Mouse (Mus musculus) stomach, embryonic 16.5 days (tissue): ENCODE results near the gene Egfr. TPM values are rescaled to one million over a fixed set of nuclear protein-coding genes. Genes with fewer than 3 reads are reported as not detected.

ENCODE experiments used
- ATAC-seq: fragments of 200-750 bp; cut with Nextera tagmentation; 2 replicates; pipeline ENCODE4 v1.8.0; 2017; ENCODE audit warnings: moderate number of reproducible peaks, moderate TSS enrichment; ENCODE audit not compliant: insufficient read depth, low FRiP score
- H3K27ac ChIP-seq: fragments of 300-500 bp; sonication (generic); 2 replicates; pipeline ENCODE4 v1.5.1; 2014; ENCODE audit warnings: low read length
- H3K27me3 ChIP-seq: fragments of 300-500 bp; sonication (generic); 2 replicates; pipeline ENCODE4 v1.6.1; 2014; ENCODE audit warnings: low read length, control low read depth, mixed read lengths; ENCODE audit not compliant: control insufficient read depth, insufficient read depth
- H3K36me3 ChIP-seq: fragments of 300-500 bp; sonication (generic); 2 replicates; pipeline ENCODE4 v1.6.1; 2014; ENCODE audit warnings: low read length; ENCODE audit not compliant: control insufficient read depth, insufficient read depth
- H3K4me1 ChIP-seq: fragments of 300-500 bp; sonication (generic); 2 replicates; pipeline ENCODE4 v1.6.1; 2014; ENCODE audit warnings: low read length, control low read depth, mixed read lengths; ENCODE audit not compliant: control insufficient read depth, insufficient read depth
- H3K4me2 ChIP-seq: fragments of 300-500 bp; sonication (generic); 2 replicates; pipeline ENCODE4 v1.6.1; 2014; ENCODE audit warnings: low read depth, low read length, mixed read lengths
- H3K4me3 ChIP-seq: fragments of 300-500 bp; sonication (generic); replicated peaks from 2 replicates; pipeline ENCODE4 v1.5.1; 2014; ENCODE audit warnings: mild to moderate bottlenecking, low read length
- H3K9ac ChIP-seq: fragments of 300-500 bp; sonication (generic); 2 replicates; pipeline ENCODE4 v1.6.1; 2014; ENCODE audit warnings: low read length
- H3K9me3 ChIP-seq: fragments of 300-500 bp; sonication (generic); replicated peaks from 2 replicates; pipeline ENCODE4 v1.6.1; 2016; ENCODE audit warnings: low read length, control low read depth; ENCODE audit not compliant: control insufficient read depth
- WGBS: fragments of 180-500 bp; shearing (Covaris S2); extraction: QIAGEN DNeasy Blood & Tissue Kit; methylation state at CpG from one replicate; pipeline ENCODE4 v1.1.7; 2014; 5-methylcytosine and 5-hydroxymethylcytosine counted together
- polyA plus RNA-seq: library from polyadenylated mRNA; unstranded; fragments of >200 nt; fragmentation: Nextera tagmentation; extraction: Ambion mirVana; gene quantifications from 2 replicates; pipeline ENCODE4 v1.2.1, GENCODE M21; 2015

Egfr gene
- polyA plus RNA-seq, 1 experiment from 2014 or later, result 17.0 TPM

DNA sequence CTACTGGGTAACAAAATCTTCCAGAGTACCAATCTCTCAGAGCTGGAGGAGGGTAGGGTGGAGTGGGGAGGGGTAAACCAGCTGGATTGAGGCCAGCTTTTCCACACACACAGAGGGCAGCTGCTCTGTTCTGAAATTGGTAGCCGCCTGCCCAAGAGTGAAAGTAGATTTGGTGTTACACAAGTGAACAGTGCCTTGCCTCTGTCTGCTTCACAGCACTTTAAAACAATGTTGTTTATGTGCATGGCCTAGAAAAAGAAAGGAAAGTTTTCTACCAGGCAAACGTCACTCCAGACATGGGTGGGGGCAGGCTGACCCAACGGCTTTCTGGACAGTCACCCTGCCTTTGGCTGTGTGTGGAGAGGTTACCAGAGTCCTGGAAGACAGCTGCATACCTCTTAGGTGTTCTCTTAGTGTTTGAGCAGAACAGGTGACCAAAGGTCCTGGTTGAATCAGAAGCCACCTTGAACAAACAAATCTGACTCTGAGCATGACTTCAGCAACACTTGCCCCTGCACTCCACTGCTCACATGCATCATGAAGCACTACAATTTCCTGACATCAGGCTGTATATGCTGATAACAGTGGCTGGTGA lies 17.8 kb downstream of the Egfr start:
- H3K4me3 ChIP-seq, result no peak overlapping the region
- peak overlapping the region; percentile 26; the same call in 1 of the 2 replicates for H3K27ac ChIP-seq
- no peaks in the 10 kb centered on the region for H3K27me3 ChIP-seq
- ATAC-seq, result peak; percentile 60; the same call in 1 of the 2 replicates
- H3K4me2 ChIP-seq, result no peak overlapping the region; the same call in 1 of the 2 replicates
- no peaks in the 10 kb centered on the region for H3K36me3 ChIP-seq
- H3K9me3 ChIP-seq, result no peaks in the 10 kb centered on the region
- 25% methylated on average over 3 of the region's 3 CpGs for WGBS
- H3K9ac ChIP-seq, result no peak overlapping the region
- H3K4me1 ChIP-seq, result peaks cover 18% of the 10 kb centered on the region

- WGBS, result 88% methylated on average over 4 of the region's 4 CpGs
Measured at GRCm38 (mm10) chr11:16770966-16771365, 19.0 kb downstream of the Egfr start.

GRCm38 (mm10) chr11:16772717-16773116 lies 20.7 kb downstream of the Egfr start:
- Histone ChIP-seq H3K4me2 (no peak overlapping the region), H3K27ac (no peak overlapping the region), H3K36me3 (no peaks in the 10 kb centered on the region), H3K27me3 (no peaks in the 10 kb centered on the region), H3K9me3 (no peaks in the 10 kb centered on the region), H3K9ac (no peak overlapping the region), H3K4me1 (peaks cover 33% of the 10 kb centered on the region), H3K4me3 (no peak overlapping the region)
- 46% methylated on average over 4 of the region's 4 CpGs for WGBS
- no peak for ATAC-seq

More at GRCm38 (mm10) chr11:16770966-16771365, 19.0 kb downstream of the Egfr start:
- Histone ChIP-seq H3K4me3 (no peak overlapping the region), H3K4me2 (no peak overlapping the region), H3K9ac (no peak overlapping the region), H3K27ac (no peak overlapping the region), H3K9me3 (no peaks in the 10 kb centered on the region), H3K36me3 (no peaks in the 10 kb centered on the region), H3K4me1 (peaks cover 22% of the 10 kb centered on the region), H3K27me3 (no peaks in the 10 kb centered on the region)
- no peak for ATAC-seq

- Histone ChIP-seq H3K36me3 (no peaks in the 10 kb centered on the region), H3K9ac (no peak overlapping the region), H3K4me3 (no peak overlapping the region), H3K27me3 (no peaks in the 10 kb centered on the region), H3K4me1 (peaks cover 27% of the 10 kb centered on the region), H3K27ac (peak overlapping the region; percentile 54), H3K4me2 (no peak overlapping the region), H3K9me3 (no peaks in the 10 kb centered on the region)
- WGBS, result 20% methylated on average over 2 of the region's 2 CpGs
- peak; percentile 77 for ATAC-seq
Measured at GRCm38 (mm10) chr11:16776967-16777366, 25.0 kb downstream of the Egfr start.

DNA sequence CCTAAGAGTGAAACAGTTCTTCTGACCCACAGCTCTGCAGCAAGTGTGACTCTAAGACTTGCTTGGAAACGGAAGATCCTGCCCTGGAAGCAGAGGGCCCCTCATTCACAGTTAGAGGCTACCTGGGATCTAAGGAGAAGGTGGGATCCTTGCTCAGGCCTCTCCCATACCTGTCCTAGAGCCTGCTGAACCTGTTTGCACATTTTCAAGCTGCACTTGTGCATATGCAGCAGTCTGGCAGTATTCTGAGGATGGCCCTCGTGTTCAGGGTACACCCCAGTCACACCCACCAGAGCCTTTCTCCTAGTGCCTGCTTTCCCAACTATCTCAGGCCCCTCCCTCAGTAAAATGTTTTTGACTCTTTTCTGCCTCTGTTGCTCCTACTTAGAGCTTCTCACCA lies 29.6 kb downstream of the Egfr start:
- WGBS, result 49% methylated on average over 2 of the region's 2 CpGs
- Histone ChIP-seq H3K4me2 (no peak overlapping the region), H3K9me3 (no peaks in the 10 kb centered on the region), H3K27ac (peak overlapping the region; percentile 48), H3K36me3 (no peaks in the 10 kb centered on the region), H3K4me3 (no peak overlapping the region), H3K9ac (no peak overlapping the region), H3K4me1 (peaks cover 23% of the 10 kb centered on the region), H3K27me3 (no peaks in the 10 kb centered on the region)
- ATAC-seq, result no peak

GRCm38 (mm10) chr11:16783926-16784659 lies 32.1 kb downstream of the Egfr start:
- Histone ChIP-seq H3K27ac (peak overlapping the region; percentile 11; the same call in 1 of the 2 replicates), H3K4me3 (no peak overlapping the region), H3K4me1 (peaks cover 16% of the 10 kb centered on the region), H3K9ac (no peak overlapping the region), H3K36me3 (no peaks in the 10 kb centered on the region), H3K9me3 (no peaks in the 10 kb centered on the region), H3K4me2 (no peak overlapping the region), H3K27me3 (no peaks in the 10 kb centered on the region)
- WGBS, result 52% methylated on average over 8 of the region's 8 CpGs
- ATAC-seq, result no peak

GRCm38 (mm10) chr11:16792638-16793585 lies 40.9 kb downstream of the Egfr start:
- Histone ChIP-seq H3K4me2 (no peak overlapping the region), H3K4me1 (peaks cover 38% of the 10 kb centered on the region), H3K27ac (peak overlapping the region; percentile 23), H3K27me3 (no peaks in the 10 kb centered on the region), H3K4me3 (no peak overlapping the region), H3K9ac (no peak overlapping the region), H3K36me3 (no peaks in the 10 kb centered on the region), H3K9me3 (no peaks in the 10 kb centered on the region)
- no peak for ATAC-seq
- 41% methylated on average over 5 of the region's 5 CpGs for WGBS

GRCm38 (mm10) chr11:16795012-16795411 lies 43.0 kb downstream of the Egfr start:
- no peaks in the 10 kb centered on the region for H3K9me3 ChIP-seq
- no peaks in the 10 kb centered on the region for H3K27me3 ChIP-seq
- H3K4me1 ChIP-seq, result peaks cover 39% of the 10 kb centered on the region
- H3K4me3 ChIP-seq, result no peak overlapping the region
- H3K27ac ChIP-seq, result no peak overlapping the region
- H3K4me2 ChIP-seq, result no peak overlapping the region
- no peak for ATAC-seq
- no peak overlapping the region for H3K9ac ChIP-seq
- no peaks in the 10 kb centered on the region for H3K36me3 ChIP-seq

DNA sequence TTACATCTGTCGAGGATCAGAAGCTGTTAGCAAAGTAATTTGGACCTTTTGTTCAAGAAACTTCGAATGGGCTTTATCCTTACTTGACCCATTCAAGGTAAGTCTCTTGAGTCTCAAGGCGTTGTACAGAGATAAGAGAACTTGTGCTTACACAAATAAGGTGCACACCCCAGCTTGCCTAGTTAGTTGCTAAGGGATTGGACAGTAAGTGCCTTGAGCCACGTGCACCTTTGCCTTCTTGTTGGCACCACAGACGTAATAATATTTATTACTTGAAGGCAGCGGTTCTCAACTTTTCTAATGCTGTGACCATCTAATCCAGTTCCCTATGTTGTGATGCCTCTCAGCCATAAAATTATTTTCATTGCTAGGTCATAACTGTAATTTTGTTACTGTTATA lies 43.5 kb downstream of the Egfr start:
- whole genome bisulfite sequencing, result 68% methylated on average over 6 of the region's 6 CpGs
- H3K36me3 ChIP-seq, result no peaks in the 10 kb centered on the region
- no peaks in the 10 kb centered on the region for H3K27me3 ChIP-seq
- H3K4me1 ChIP-seq, result peaks cover 44% of the 10 kb centered on the region
- no peak overlapping the region for H3K4me2 ChIP-seq
- no peak overlapping the region for H3K9ac ChIP-seq
- no peaks in the 10 kb centered on the region for H3K9me3 ChIP-seq
- no peak overlapping the region for H3K27ac ChIP-seq
- no peak overlapping the region for H3K4me3 ChIP-seq
- no peak for ATAC-seq
